Mouse (Mus musculus) hindbrain, embryonic 15.5 days (tissue): ENCODE measurements around the gene P2rx2. TPM values are rescaled to one million over a fixed set of nuclear protein-coding genes. Genes with fewer than 3 reads are reported as not detected.

Source experiments
- ATAC-seq: fragments of 200-750 bp; cut with Nextera tagmentation; 2 replicates; pipeline ENCODE4 v1.8.0; 2017; ENCODE audit warnings: low read depth, moderate number of reproducible peaks, moderate TSS enrichment; ENCODE audit not compliant: low FRiP score
- H3K27ac ChIP-seq: fragments of 300-500 bp; sonication (generic); replicated peaks from 2 replicates; pipeline ENCODE4 v1.5.1; 2015; ENCODE audit warnings: mild to moderate bottlenecking, inconsistent platforms
- H3K27me3 ChIP-seq: fragments of 300-500 bp; sonication (generic); 2 replicates; pipeline ENCODE4 v1.6.1; 2015; ENCODE audit warnings: control low read depth, inconsistent platforms
- H3K36me3 ChIP-seq: fragments of 300-500 bp; sonication (generic); 2 replicates; pipeline ENCODE4 v1.6.1; 2015; ENCODE audit warnings: control low read depth, inconsistent platforms
- H3K4me1 ChIP-seq: fragments of 300-500 bp; sonication (generic); replicated peaks from 2 replicates; pipeline ENCODE4 v1.6.1; 2015; ENCODE audit warnings: control low read depth, inconsistent platforms
- H3K4me2 ChIP-seq: fragments of 300-500 bp; sonication (generic); 2 replicates; pipeline ENCODE4 v1.6.1; 2015; ENCODE audit warnings: moderate library complexity, mild to moderate bottlenecking, inconsistent platforms
- H3K4me3 ChIP-seq: fragments of 300-500 bp; sonication (generic); 2 replicates; pipeline ENCODE4 v1.5.1; 2015; ENCODE audit warnings: mild to moderate bottlenecking, inconsistent platforms
- H3K9ac ChIP-seq: fragments of 300-500 bp; sonication (generic); 2 replicates; pipeline ENCODE4 v1.6.1; 2015; ENCODE audit warnings: inconsistent platforms
- H3K9me3 ChIP-seq: fragments of 300-500 bp; sonication (generic); 2 replicates; pipeline ENCODE4 v1.6.1; 2016; ENCODE audit warnings: control low read depth, inconsistent platforms
- WGBS: fragments of 180-500 bp; shearing (Covaris S2); methylation state at CpG from one replicate; pipeline ENCODE4 v1.1.7; 2015; 5-methylcytosine and 5-hydroxymethylcytosine counted together
- polyA plus RNA-seq: library from polyadenylated mRNA; unstranded; fragments of >200 nt; fragmentation: Nextera tagmentation; extraction: Ambion mirVana; gene quantifications from 2 replicates; pipeline ENCODE4 v1.2.1, GENCODE M21; 2015

Gene P2rx2
- polyA plus RNA-seq, 1 experiment from 2014 or later = 10.7 TPM

GRCm38 (mm10) chr5:110308861-110309260 lies 34.2 kb downstream of the P2rx2 start:
- Histone ChIP-seq H3K9ac (no peak overlapping the region), H3K27ac (no peak overlapping the region), H3K36me3 (peaks cover 12% of the 10 kb centered on the region), H3K27me3 (no peaks in the 10 kb centered on the region), H3K4me3 (no peak overlapping the region), H3K4me2 (no peak overlapping the region), H3K9me3 (no peaks in the 10 kb centered on the region), H3K4me1 (no peaks in the 10 kb centered on the region)
- ATAC-seq = no peak
- WGBS = 92% methylated on average over 7 of the region's 7 CpGs

- Histone ChIP-seq H3K27ac (no peak overlapping the region), H3K27me3 (no peaks in the 10 kb centered on the region), H3K4me3 (no peak overlapping the region), H3K9ac (no peak overlapping the region), H3K36me3 (peaks cover 16% of the 10 kb centered on the region; the same call in 1 of the 2 replicates), H3K9me3 (no peaks in the 10 kb centered on the region), H3K4me2 (no peak overlapping the region), H3K4me1 (no peaks in the 10 kb centered on the region)
- no peak for ATAC-seq
- 96% methylated on average over 2 of the region's 2 CpGs for WGBS
Observed at GRCm38 (mm10) chr5:110300591-110300990, 42.4 kb downstream of the P2rx2 start.

- Histone ChIP-seq H3K4me2 (no peak overlapping the region), H3K4me3 (no peak overlapping the region), H3K36me3 (peaks cover 10% of the 10 kb centered on the region; the same call in 1 of the 2 replicates), H3K4me1 (no peaks in the 10 kb centered on the region), H3K9me3 (no peaks in the 10 kb centered on the region), H3K27ac (no peak overlapping the region), H3K9ac (no peak overlapping the region), H3K27me3 (no peaks in the 10 kb centered on the region)
- ATAC-seq = no peak
- WGBS = 100% methylated on average over 1 of the region's 1 CpGs
Observed at GRCm38 (mm10) chr5:110296637-110297036, 46.4 kb downstream of the P2rx2 start.

GRCm38 (mm10) chr5:110291649-110292048 lies 51.4 kb downstream of the P2rx2 start:
- Histone ChIP-seq H3K9me3 (no peaks in the 10 kb centered on the region), H3K27me3 (no peaks in the 10 kb centered on the region), H3K4me2 (no peak overlapping the region), H3K27ac (no peak overlapping the region), H3K36me3 (peaks cover 13% of the 10 kb centered on the region; the same call in 1 of the 2 replicates), H3K9ac (no peak overlapping the region), H3K4me1 (peaks cover 5% of the 10 kb centered on the region; the same call in 1 of the 2 replicates), H3K4me3 (no peak overlapping the region)
- 93% methylated on average over 1 of the region's 1 CpGs for WGBS
- no peak for ATAC-seq

Other genes starting within 250 kb of the P2rx2 start
- gene Gm35315, start 248.8 kb downstream of the P2rx2 start, polyA plus RNA-seq = 0.29 and 0.35 TPM in 2 replicates
- 6.0 and 6.1 TPM in 2 replicates for gene Plcxd1, start 243.2 kb downstream of the P2rx2 start, polyA plus RNA-seq
- 61.1 and 63.6 TPM in 2 replicates for gene Gtpbp6, start 235.0 kb downstream of the P2rx2 start, polyA plus RNA-seq
- 13.3 and 16.2 TPM in 2 replicates for gene Zfp605, start 233.1 kb downstream of the P2rx2 start, polyA plus RNA-seq
- 72.9 and 76.5 TPM in 2 replicates for gene Chfr, start 207.4 kb downstream of the P2rx2 start, polyA plus RNA-seq
- 23.2 and 24.8 TPM in 2 replicates for gene Golga3, start 166.5 kb downstream of the P2rx2 start, polyA plus RNA-seq
- gene Ankle2, start 112.2 kb downstream of the P2rx2 start, polyA plus RNA-seq = 20.5 and 24.1 TPM in 2 replicates
- 91.4 and 97.9 TPM in 2 replicates for gene Pgam5, start 73.3 kb downstream of the P2rx2 start, polyA plus RNA-seq
- 11.9 TPM in 2 replicates for gene Pxmp2, start 57.0 kb downstream of the P2rx2 start, polyA plus RNA-seq
- gene Pole, start 56.9 kb downstream of the P2rx2 start, polyA plus RNA-seq = 8.3 and 10.1 TPM in 2 replicates
- not detected in 2 replicates for gene Lrcol1, start 1.5 kb upstream of the P2rx2 start, polyA plus RNA-seq
- 20.8 and 25.1 TPM in 2 replicates for gene Fbrsl1, start 105.3 kb upstream of the P2rx2 start, polyA plus RNA-seq
- 23.9 and 26.4 TPM in 2 replicates for gene Galnt9, start 201.1 kb upstream of the P2rx2 start, polyA plus RNA-seq